Mouse (Mus musculus): ENCODE results near the gene Tns1. TPM values are rescaled to one million over a fixed set of nuclear protein-coding genes. Genes with fewer than 3 reads are reported as not detected.

The Tns1 gene
- polyA plus RNA-seq, 1 experiment: 26.4 TPM

DNA sequence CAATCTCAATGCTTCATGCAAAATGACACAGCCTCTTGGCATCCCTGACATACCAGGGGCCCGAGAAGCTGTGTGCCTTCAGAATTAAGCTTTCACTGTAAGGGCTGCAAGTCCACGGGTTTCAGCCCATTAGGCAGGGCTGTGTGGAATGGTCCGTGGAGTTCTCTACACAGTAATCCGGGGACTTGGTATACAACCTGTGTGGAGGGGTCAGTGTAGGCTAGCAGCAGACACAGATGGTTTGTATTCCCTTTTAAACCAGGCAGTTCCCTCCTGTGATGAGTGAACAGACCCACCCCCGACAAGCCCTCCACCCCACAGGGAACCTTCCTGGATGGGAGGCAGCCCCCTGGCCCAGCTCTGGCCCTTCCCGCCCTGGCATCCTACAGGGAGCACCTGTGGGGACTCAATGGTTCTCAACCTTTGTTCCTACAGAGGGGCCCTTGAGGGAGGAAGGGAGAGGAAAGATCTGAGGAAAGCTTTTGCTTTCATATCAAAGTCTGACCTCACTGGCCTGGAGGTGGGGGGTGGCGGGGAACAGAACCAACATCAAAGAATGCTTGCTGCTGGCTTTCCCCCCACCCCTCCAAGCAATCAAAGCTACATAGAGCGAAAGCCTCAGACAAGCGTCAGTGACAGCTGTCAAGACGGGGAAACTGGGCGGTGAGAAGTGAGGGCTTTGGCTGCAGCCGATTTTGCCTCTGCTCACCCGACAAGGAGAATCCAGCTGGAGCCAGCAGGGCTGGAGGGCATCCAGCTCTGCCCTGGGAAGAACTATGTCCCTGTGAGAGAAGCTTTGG is 155.3 kb downstream of the Tns1 start:
- no peak overlapping the region for H3K4me3 ChIP-seq (replicated peaks; ENCODE audit: control insufficient read depth, low read depth, low read length)
- TF ChIP-seq CTCF (IDR thresholded peaks at IDR 0.05; ENCODE audit: control insufficient read depth, insufficient read depth, low read length) (no peak), POLR2A (IDR thresholded peaks at IDR 0.05; ENCODE audit: borderline replicate concordance, control insufficient read depth, low read depth, low read length) (no peak)
- no peak overlapping the region for H3K27ac ChIP-seq (ENCODE audit: control insufficient read depth, insufficient read depth, low read depth, low read length, poor library complexity)
- no peaks in the 10 kb centered on the region for H3K4me1 ChIP-seq (ENCODE audit: control insufficient read depth, insufficient read depth, low read length)
- WGBS: 86% methylated on average over 13 of the region's 13 CpGs

DNA sequence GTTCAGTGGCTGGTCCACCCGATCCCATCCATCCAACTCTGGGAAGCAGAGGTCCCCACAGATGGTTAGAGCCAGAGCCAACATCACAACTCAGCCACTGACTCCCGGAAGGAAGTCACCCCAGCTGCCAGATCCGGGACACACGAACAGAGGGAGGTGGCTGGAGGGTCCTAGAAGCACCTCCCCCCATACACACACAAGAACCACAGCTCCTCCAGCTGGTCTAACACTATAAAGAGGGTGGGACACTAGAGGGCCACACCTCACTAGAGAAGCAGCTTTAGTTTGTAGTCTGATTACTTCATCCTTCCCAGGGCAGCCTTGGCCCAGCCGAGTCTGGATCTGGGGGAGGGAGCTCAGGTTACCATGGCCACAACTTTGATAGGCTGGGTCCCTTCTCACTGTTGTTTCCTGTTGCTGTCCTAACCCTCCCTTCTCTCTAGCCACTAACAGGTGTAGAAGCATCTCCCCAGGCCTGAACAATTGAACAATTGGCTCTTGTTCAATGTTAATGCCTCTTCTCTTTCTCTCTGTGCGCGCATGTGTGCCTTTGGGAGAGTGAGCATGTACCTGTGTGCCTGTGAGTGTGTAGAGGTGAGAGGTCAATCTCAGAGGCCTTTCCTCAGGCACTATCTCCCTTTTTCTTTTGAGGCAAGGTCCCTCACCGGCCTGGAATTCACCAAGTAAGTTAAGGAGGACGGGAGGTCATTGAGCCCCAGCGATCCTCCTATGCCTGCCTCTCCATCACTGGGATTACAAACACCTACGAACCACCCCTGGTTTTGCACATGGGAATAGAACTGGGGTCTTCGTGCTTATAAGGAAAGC is 157.6 kb downstream of the Tns1 start:
- TF ChIP-seq CTCF (IDR thresholded peaks at IDR 0.05; ENCODE audit: control insufficient read depth, insufficient read depth, low read length): no peak
- 67% methylated on average over 12 of the region's 12 CpGs for WGBS
- Histone ChIP-seq H3K4me1 (ENCODE audit: control insufficient read depth, insufficient read depth, low read length) (no peaks in the 10 kb centered on the region), H3K4me3 (replicated peaks; ENCODE audit: control insufficient read depth, low read depth, low read length) (no peak overlapping the region), H3K27ac (ENCODE audit: control insufficient read depth, insufficient read depth, low read depth, low read length, poor library complexity) (no peak overlapping the region)

- Histone ChIP-seq H3K27ac (ENCODE audit: control insufficient read depth, insufficient read depth, low read depth, low read length, poor library complexity) (no peak overlapping the region), H3K4me1 (ENCODE audit: control insufficient read depth, insufficient read depth, low read length) (no peaks in the 10 kb centered on the region), H3K4me3 (replicated peaks; ENCODE audit: control insufficient read depth, low read depth, low read length) (no peak overlapping the region)
- 77% methylated on average over 5 of the region's 5 CpGs for WGBS
- TF ChIP-seq POLR2A (IDR thresholded peaks at IDR 0.05; ENCODE audit: borderline replicate concordance, control insufficient read depth, low read depth, low read length) (no peak), CTCF (IDR thresholded peaks at IDR 0.05; ENCODE audit: control insufficient read depth, insufficient read depth, low read length) (no peak)
Measured at GRCm38 (mm10) chr1:73964151-73964743, 160.0 kb downstream of the Tns1 start.

DNA sequence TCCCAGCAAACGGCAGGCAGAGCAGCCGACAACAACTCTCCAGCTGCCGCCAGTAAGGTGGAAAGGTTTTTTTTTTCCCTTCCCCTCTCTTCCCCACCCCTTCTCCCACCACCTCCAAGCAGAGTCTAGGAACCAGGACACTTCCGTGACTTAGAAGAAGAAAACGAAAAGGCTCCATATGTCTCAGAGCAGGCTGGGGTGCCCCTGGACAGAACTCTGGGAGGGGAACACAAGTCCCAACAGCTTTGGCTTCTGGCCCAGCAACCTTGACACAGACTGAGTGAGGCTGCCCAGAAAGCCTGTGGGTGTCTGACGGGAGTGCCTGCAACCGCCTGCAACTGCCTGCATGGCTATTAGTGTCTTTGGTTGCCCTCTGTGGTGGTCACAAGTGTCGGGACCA is 160.6 kb downstream of the Tns1 start:
- H3K27ac ChIP-seq (ENCODE audit: control insufficient read depth, insufficient read depth, low read depth, low read length, poor library complexity): no peak overlapping the region
- TF ChIP-seq POLR2A (IDR thresholded peaks at IDR 0.05; ENCODE audit: borderline replicate concordance, control insufficient read depth, low read depth, low read length) (no peak), CTCF (IDR thresholded peaks at IDR 0.05; ENCODE audit: control insufficient read depth, insufficient read depth, low read length) (no peak)
- H3K4me1 ChIP-seq (ENCODE audit: control insufficient read depth, insufficient read depth, low read length): no peaks in the 10 kb centered on the region
- H3K4me3 ChIP-seq (replicated peaks; ENCODE audit: control insufficient read depth, low read depth, low read length): no peak overlapping the region
- 66% methylated on average over 8 of the region's 8 CpGs for WGBS

DNA sequence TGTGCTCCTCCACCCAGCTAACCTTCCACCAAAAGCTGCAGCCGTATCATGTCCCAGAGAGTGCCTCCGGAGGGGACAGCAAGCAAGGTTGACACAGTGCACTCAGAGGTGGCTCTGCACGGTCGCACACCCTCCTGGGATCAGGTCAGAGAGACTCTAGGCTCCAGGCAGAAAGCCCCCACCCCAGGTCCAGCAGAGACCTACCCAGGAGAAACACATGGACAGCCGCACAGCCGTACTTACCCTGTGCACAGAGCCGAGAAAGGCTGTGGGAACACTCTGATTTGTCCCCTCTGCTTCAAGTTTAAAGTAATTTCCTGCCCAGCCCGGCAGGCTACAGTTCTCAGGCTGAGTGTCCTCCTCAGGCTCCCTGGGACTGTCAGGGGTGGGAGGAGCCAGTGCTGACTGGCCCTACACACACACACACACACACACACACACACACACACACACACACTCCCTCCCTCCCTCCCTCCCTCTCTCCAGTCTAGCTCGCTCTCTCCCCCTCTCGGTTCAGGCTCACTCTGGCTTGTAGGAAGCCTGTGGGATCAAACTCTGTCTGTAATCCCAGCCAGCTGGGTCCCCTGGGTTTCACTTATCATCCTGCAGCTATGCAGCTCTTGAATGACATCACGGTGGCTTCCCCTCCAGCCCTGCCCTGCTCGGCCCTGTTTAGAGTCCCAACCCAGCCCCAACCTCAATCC is 161.4 kb downstream of the Tns1 start:
- Histone ChIP-seq H3K4me1 (ENCODE audit: control insufficient read depth, insufficient read depth, low read length) (no peaks in the 10 kb centered on the region), H3K4me3 (replicated peaks; ENCODE audit: control insufficient read depth, low read depth, low read length) (no peak overlapping the region), H3K27ac (ENCODE audit: control insufficient read depth, insufficient read depth, low read depth, low read length, poor library complexity) (no peak overlapping the region)
- WGBS: 50% methylated on average over 12 of the region's 12 CpGs
- TF ChIP-seq POLR2A (IDR thresholded peaks at IDR 0.05; ENCODE audit: borderline replicate concordance, control insufficient read depth, low read depth, low read length) (no peak), CTCF (IDR thresholded peaks at IDR 0.05; ENCODE audit: control insufficient read depth, insufficient read depth, low read length) (no peak)

GRCm38 (mm10) chr1:73962049-73962448 is 162.2 kb downstream of the Tns1 start:
- no peak overlapping the region for H3K4me3 ChIP-seq (replicated peaks; ENCODE audit: control insufficient read depth, low read depth, low read length)
- H3K4me1 ChIP-seq (ENCODE audit: control insufficient read depth, insufficient read depth, low read length): no peaks in the 10 kb centered on the region
- no peak for TF ChIP-seq POLR2A (IDR thresholded peaks at IDR 0.05; ENCODE audit: borderline replicate concordance, control insufficient read depth, low read depth, low read length)
- no peak for TF ChIP-seq CTCF (IDR thresholded peaks at IDR 0.05; ENCODE audit: control insufficient read depth, insufficient read depth, low read length)
- WGBS: 89% methylated on average over 5 of the region's 5 CpGs
- H3K27ac ChIP-seq (ENCODE audit: control insufficient read depth, insufficient read depth, low read depth, low read length, poor library complexity): no peak overlapping the region

GRCm38 (mm10) chr1:73959758-73960157 is 164.5 kb downstream of the Tns1 start:
- WGBS: 87% methylated on average over 10 of the region's 10 CpGs
- TF ChIP-seq POLR2A (IDR thresholded peaks at IDR 0.05; ENCODE audit: borderline replicate concordance, control insufficient read depth, low read depth, low read length) (no peak), CTCF (IDR thresholded peaks at IDR 0.05; ENCODE audit: control insufficient read depth, insufficient read depth, low read length) (no peak)
- Histone ChIP-seq H3K27ac (ENCODE audit: control insufficient read depth, insufficient read depth, low read depth, low read length, poor library complexity) (no peak overlapping the region), H3K4me3 (replicated peaks; ENCODE audit: control insufficient read depth, low read depth, low read length) (no peak overlapping the region), H3K4me1 (ENCODE audit: control insufficient read depth, insufficient read depth, low read length) (no peaks in the 10 kb centered on the region)

- Histone ChIP-seq H3K4me1 (ENCODE audit: control insufficient read depth, insufficient read depth, low read length) (no peaks in the 10 kb centered on the region), H3K27ac (ENCODE audit: control insufficient read depth, insufficient read depth, low read depth, low read length, poor library complexity) (no peak overlapping the region), H3K4me3 (replicated peaks; ENCODE audit: control insufficient read depth, low read depth, low read length) (no peak overlapping the region)
- 89% methylated on average over 6 of the region's 6 CpGs for WGBS
- TF ChIP-seq CTCF (IDR thresholded peaks at IDR 0.05; ENCODE audit: control insufficient read depth, insufficient read depth, low read length): no peak
- TF ChIP-seq POLR2A (IDR thresholded peaks at IDR 0.05; ENCODE audit: borderline replicate concordance, control insufficient read depth, low read depth, low read length): no peak
Measured at GRCm38 (mm10) chr1:73959344-73959743, 164.9 kb downstream of the Tns1 start.

All from bone marrow, adult 2 months (tissue).